Mouse (Mus musculus) cortical plate, adult 2 months (tissue): ENCODE results near the gene Unc5cl.

Source experiments
- CTCF ChIP-seq: fragments of 200-500 bp; IDR thresholded peaks from 2 replicates; pipeline ENCODE4 v1.5.1; 2011; ENCODE audit warnings: mild to moderate bottlenecking, control low read depth, low read length; ENCODE audit not compliant: insufficient read depth; ENCODE audit errors: extremely low read depth
- POLR2A ChIP-seq: fragments of 200-500 bp; IDR thresholded peaks from 2 replicates; pipeline ENCODE4 v1.6.1; 2011; ENCODE audit warnings: mild to moderate bottlenecking, low read length, control low read depth; ENCODE audit not compliant: insufficient read depth; ENCODE audit errors: extremely low read depth

DNA sequence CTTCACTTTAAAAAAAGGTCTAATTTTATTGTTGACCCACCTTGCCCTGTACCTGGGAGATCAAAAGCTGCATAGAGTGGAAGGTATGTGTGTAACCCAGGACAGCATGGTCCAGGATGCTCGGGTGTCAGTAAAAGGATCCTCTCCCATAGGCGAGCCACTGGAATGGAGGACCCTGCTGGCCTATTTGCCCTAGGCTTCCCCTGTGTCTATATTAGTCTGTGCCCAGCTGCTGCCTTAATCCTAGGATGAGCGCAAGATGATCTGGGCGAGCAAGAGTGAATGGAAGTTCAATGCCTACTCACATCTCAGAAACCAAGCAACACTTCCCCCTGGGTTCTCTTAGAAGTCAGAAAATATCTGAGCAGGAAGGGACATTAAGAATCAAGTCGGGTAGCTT lies 23.6 kb upstream of the Unc5cl start:
- no peak for TF ChIP-seq CTCF
- no peak for TF ChIP-seq POLR2A
